Mouse (Mus musculus) hindlimb bud, embryonic 11.5 days (tissue): ENCODE measurements around the gene Macc1.

Experiments
- DNase-seq: peaks from one replicate; pipeline ENCODE4 v3.0.0-alpha.2; 2012; ENCODE audit warnings: low read depth, low spot score; ENCODE audit errors: extremely low spot score

Macc1 gene

GRCm38 (mm10) chr12:119483296-119483695 is 169.2 kb downstream of the Macc1 start:
- no peak for DNase-seq

GRCm38 (mm10) chr12:119483922-119484631 is 170.0 kb downstream of the Macc1 start:
- DNase-seq, result no peak

GRCm38 (mm10) chr12:119511145-119511544 is 197.1 kb downstream of the Macc1 start:
- no peak for DNase-seq
